Mouse (Mus musculus): ENCODE data around the gene Serpinc1.

DNA sequence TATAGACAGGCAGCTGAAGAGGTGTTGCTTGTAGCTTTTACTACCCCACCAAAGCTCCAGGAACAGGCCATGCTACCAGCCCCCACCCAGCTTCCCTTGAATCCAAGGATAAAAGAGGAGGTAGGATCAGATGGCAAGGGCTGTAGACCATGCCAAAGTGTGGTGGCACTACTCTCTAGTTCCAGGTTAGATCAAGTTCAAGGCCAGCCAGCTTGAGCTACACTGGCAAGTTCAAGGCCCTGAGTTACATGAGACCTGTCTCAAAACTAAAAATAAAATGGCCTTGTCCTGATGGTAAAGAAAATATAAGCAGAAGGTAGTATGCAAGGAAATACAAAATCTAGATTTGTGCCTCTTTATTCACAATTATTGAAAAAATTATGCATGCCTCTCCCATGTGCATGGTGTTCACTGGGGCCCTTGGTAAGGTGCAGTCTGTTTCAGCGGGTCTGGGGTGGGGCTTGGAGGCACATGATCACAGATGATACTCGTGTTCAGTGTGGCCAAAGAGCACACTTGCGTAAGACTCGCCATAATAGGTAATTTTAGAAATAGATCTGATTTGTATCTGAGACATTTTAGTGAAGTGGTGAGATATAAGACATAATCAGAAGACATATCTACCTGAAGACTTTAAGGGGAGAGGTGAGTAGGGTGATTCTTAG lies at the start of gene Serpinc1:
- TF ChIP-seq MEF2A (IDR thresholded peaks at IDR 0.05; ENCODE audit: extremely low read depth, insufficient replicate concordance, low read depth, low read length, poor library complexity, severe bottlenecking) (no peak), CTCF (IDR thresholded peaks at IDR 0.05 in 2 of 3, conservative IDR thresholded peaks at IDR 0.05 in 1 of 3; ENCODE audit: control insufficient read depth in 1 of 3, insufficient read depth in 1 of 3, low read depth in 2 of 3, low read length in 3 of 3, poor library complexity in 1 of 3, severe bottlenecking in 1 of 3) (no peak), TCF12 (IDR thresholded peaks at IDR 0.05; ENCODE audit: low read depth, low read length) (no peak), CHD1 (IDR thresholded peaks at IDR 0.05; ENCODE audit: low read depth, low read length) (no peak), GATA1 (IDR thresholded peaks at IDR 0.05; ENCODE audit: low read depth, low read length) (no peak), ZMIZ1 (IDR thresholded peaks at IDR 0.05; ENCODE audit: low read depth, low read length) (no peak)
